Mouse (Mus musculus) G1E (cell line): ENCODE data around the gene Sash3. TPM values are rescaled to one million over a fixed set of nuclear protein-coding genes. Genes with fewer than 3 reads are reported as not detected.

Experiments
- ATAC-seq: 2 replicates; pipeline ENCODE4 v1.8.0; 2016; ENCODE audit warnings: mild to moderate bottlenecking; ENCODE audit not compliant: insufficient number of reproducible peaks, poor library complexity, low FRiP score, severe bottlenecking; ENCODE audit errors: extremely low read depth
- DNase-seq: peaks from one replicate; pipeline ENCODE4 v3.0.0; 2012; ENCODE audit warnings: low spot score
- H3K27me3 ChIP-seq: 2 replicates; pipeline ENCODE4 v1.6.1; 2012; ENCODE audit warnings: mild to moderate bottlenecking, low read length, inconsistent platforms; ENCODE audit not compliant: insufficient read depth
- H3K36me3 ChIP-seq: replicated peaks from 2 replicates; pipeline ENCODE3; 2012; ENCODE audit warnings: mild to moderate bottlenecking, inconsistent platforms
- H3K4me1 ChIP-seq: 2 replicates; pipeline ENCODE4 v1.6.1; 2012; ENCODE audit warnings: low read depth, low read length, inconsistent platforms, mixed read lengths; ENCODE audit not compliant: insufficient read depth
- H3K4me3 ChIP-seq: 2 replicates; pipeline ENCODE4 v1.5.1; 2012; ENCODE audit warnings: low read depth, mild to moderate bottlenecking, inconsistent platforms, low read length, moderate library complexity, mixed read lengths
- H3K9me3 ChIP-seq: replicated peaks from 2 replicates; pipeline ENCODE4 v1.6.1; 2012; ENCODE audit warnings: inconsistent platforms
- CTCF ChIP-seq: IDR thresholded peaks from 2 replicates; pipeline ENCODE4 v1.5.1; 2012; ENCODE audit warnings: low read depth, low read length, inconsistent platforms, mixed read lengths
- GATA1 ChIP-seq: IDR thresholded peaks from 2 replicates; pipeline ENCODE4 v1.6.1; 2012; ENCODE audit warnings: borderline replicate concordance, low read length, inconsistent platforms, mixed read lengths
- GATA2 ChIP-seq: IDR thresholded peaks from 2 replicates; pipeline ENCODE4 v1.6.1; 2012; ENCODE audit warnings: low read depth, low read length, inconsistent platforms, borderline replicate concordance
- POLR2AphosphoS5 ChIP-seq: IDR thresholded peaks from 2 replicates; pipeline ENCODE4 v1.6.1; 2012; ENCODE audit warnings: low read depth, low read length, inconsistent platforms; ENCODE audit not compliant: insufficient replicate concordance
- TAL1 ChIP-seq: conservative IDR thresholded peaks from 2 replicates; pipeline ENCODE4 v1.6.1; 2012; ENCODE audit warnings: low read depth, low read length, inconsistent platforms, mixed read lengths
- polyA plus RNA-seq: library from polyadenylated mRNA; stranded (reverse); fragments of >175 nt; gene quantifications from 2 replicates; pipeline ENCODE4 v1.2.3, GENCODE M21; 2012
- total RNA-seq, 2 experiments: library from RNA; stranded (forward) in 1 of 2; stranded (reverse) in 1 of 2; fragments of 200-1000 nt in 1 of 2; fragments of >200 nt in 1 of 2; fragmentation: Nextera tagmentation in 1 of 2; gene quantifications; 2 replicates each; pipeline ENCODE4 v1.2.3; 2014 to 2017

Sash3 gene
- total and polyA plus RNA-seq, 3 experiments = 1.1 to 9.2 (median 1.5) TPM

GRCm38 (mm10) chrX:48140286-48140877 is 5.9 kb upstream of the Sash3 start:
- ATAC-seq (no peak), DNase-seq (no peak)
- TF ChIP-seq GATA1 = no peak
- TF ChIP-seq GATA2 = no peak
- TF ChIP-seq POLR2AphosphoS5 = no peak
- no peak for TF ChIP-seq CTCF
- TF ChIP-seq TAL1 = no peak
- Histone ChIP-seq H3K4me1 (peaks cover 81% of the 10 kb centered on the region), H3K27me3 (no peaks in the 10 kb centered on the region), H3K9me3 (no peaks in the 10 kb centered on the region), H3K4me3 (no peak overlapping the region; the same call in 1 of the 2 replicates), H3K36me3 (no peaks in the 10 kb centered on the region)

- ATAC-seq = 0 out of 2 replicates have a peak, but pooled peaks have one; percentile 6
- no peak for TF ChIP-seq TAL1
- TF ChIP-seq POLR2AphosphoS5 = no peak
- no peak for TF ChIP-seq GATA2
- no peak for TF ChIP-seq GATA1
- no peak for TF ChIP-seq CTCF
- Histone ChIP-seq H3K9me3 (no peaks in the 10 kb centered on the region), H3K27me3 (no peaks in the 10 kb centered on the region), H3K4me1 (peaks cover 73% of the 10 kb centered on the region), H3K36me3 (no peaks in the 10 kb centered on the region), H3K4me3 (no peak overlapping the region; the same call in 1 of the 2 replicates)
- peak; percentile 30 for DNase-seq
Measured at GRCm38 (mm10) chrX:48141481-48141880, 4.8 kb upstream of the Sash3 start.

- ATAC-seq (peak; percentile 41; the same call in 1 of the 2 replicates), DNase-seq (no peak)
- Histone ChIP-seq H3K9me3 (no peaks in the 10 kb centered on the region), H3K27me3 (no peaks in the 10 kb centered on the region), H3K36me3 (no peaks in the 10 kb centered on the region), H3K4me1 (peaks cover 73% of the 10 kb centered on the region), H3K4me3 (no peak overlapping the region; the same call in 1 of the 2 replicates)
- no peak for TF ChIP-seq TAL1
- TF ChIP-seq GATA1 = no peak
- TF ChIP-seq CTCF = no peak
- no peak for TF ChIP-seq POLR2AphosphoS5
- TF ChIP-seq GATA2 = no peak
Measured at GRCm38 (mm10) chrX:48143415-48144335, 2.6 kb upstream of the Sash3 start.

- H3K4me3 ChIP-seq = no peak overlapping the region; the same call in 1 of the 2 replicates
- no peak for DNase-seq
- no peak for TF ChIP-seq CTCF
- no peak for TF ChIP-seq GATA1
- no peak for TF ChIP-seq GATA2
- TF ChIP-seq POLR2AphosphoS5 = no peak
- no peak for TF ChIP-seq TAL1
Measured at GRCm38 (mm10) chrX:48147226-48147625, 990 bp downstream of the Sash3 start.

GRCm38 (mm10) chrX:48147741-48148186 is 1.5 kb downstream of the Sash3 start:
- Histone ChIP-seq H3K4me1 (peaks cover 53% of the 10 kb centered on the region), H3K27me3 (no peaks in the 10 kb centered on the region), H3K9me3 (no peaks in the 10 kb centered on the region), H3K4me3 (peak overlapping the region; percentile 46; the same call in 1 of the 2 replicates), H3K36me3 (no peaks in the 10 kb centered on the region)
- DNase-seq (peak; percentile 58), ATAC-seq (peak; percentile 46; the same call in 1 of the 2 replicates)
- TF ChIP-seq GATA2 (no peak), CTCF (no peak), GATA1 (no peak), POLR2AphosphoS5 (no peak), TAL1 (no peak)

More at GRCm38 (mm10) chrX:48147226-48147625, 990 bp downstream of the Sash3 start:
- Histone ChIP-seq H3K27me3 (no peaks in the 10 kb centered on the region), H3K9me3 (no peaks in the 10 kb centered on the region), H3K4me1 (peaks cover 54% of the 10 kb centered on the region), H3K36me3 (no peaks in the 10 kb centered on the region)
- no peak for ATAC-seq

GRCm38 (mm10) chrX:48152106-48152505 is 5.9 kb downstream of the Sash3 start:
- Histone ChIP-seq H3K4me3 (no peak overlapping the region), H3K27me3 (no peaks in the 10 kb centered on the region), H3K4me1 (peaks cover 60% of the 10 kb centered on the region), H3K9me3 (no peaks in the 10 kb centered on the region), H3K36me3 (no peaks in the 10 kb centered on the region)
- no peak for TF ChIP-seq GATA2
- TF ChIP-seq POLR2AphosphoS5 = no peak
- no peak for TF ChIP-seq GATA1
- TF ChIP-seq CTCF = no peak
- TF ChIP-seq TAL1 = no peak
- no peak for ATAC-seq
- no peak for DNase-seq
